Mouse (Mus musculus) megakaryocyte-erythroid progenitor cell, adult 5-6 weeks (primary cell): Measurements from ENCODE around the gene Avpi1. TPM values are rescaled to one million over a fixed set of nuclear protein-coding genes. Genes with fewer than 3 reads are reported as not detected.
A peak's percentile ranks its signal among the peaks of the same experiment; 100 is the strongest.
"Not testable (repeated sequence)": the region's sequence is repeated elsewhere in the genome, so short reads cannot be mapped to it uniquely, and the experiment has no call there.

Experiments
- ATAC-seq: replicated peaks from 2 replicates; pipeline ENCODE4 v1.8.0; 2016; ENCODE audit warnings: mild to moderate bottlenecking, inconsistent platforms; ENCODE audit not compliant: severe bottlenecking, poor library complexity, low FRiP score, low TSS enrichment
- total RNA-seq, 2 experiments: library from RNA; stranded (forward) in 1 of 2; stranded (reverse) in 1 of 2; fragments of 200-1000, 215-1000 nt in 1 of 2; fragments of >200 nt in 1 of 2; fragmentation: Nextera tagmentation in 1 of 2; gene quantifications; 2 replicates each; pipeline ENCODE4 v1.2.3; 2014 to 2017

Avpi1 gene
- total RNA-seq, 2 experiments from 2014 or later, result 6.1 TPM; not detected in 1

- no peak for ATAC-seq
Observed at GRCm38 (mm10) chr19:42124684-42125083, 4.2 kb downstream of the Avpi1 start.

GRCm38 (mm10) chr19:42120451-42120850, 8.4 kb downstream of the Avpi1 start:
- ATAC-seq, result no peak

- ATAC-seq, result no peak
Observed at GRCm38 (mm10) chr19:42118596-42118995, 10.3 kb downstream of the Avpi1 start.

- no peak for ATAC-seq
Observed at GRCm38 (mm10) chr19:42118142-42118541, 10.7 kb downstream of the Avpi1 start.

- no peak for ATAC-seq
Observed at GRCm38 (mm10) chr19:42115783-42116335, 13.0 kb downstream of the Avpi1 start.

GRCm38 (mm10) chr19:42104681-42105080, 24.2 kb downstream of the Avpi1 start:
- ATAC-seq, result no peak

- no peak for ATAC-seq
Observed at GRCm38 (mm10) chr19:42099406-42099805, 29.5 kb downstream of the Avpi1 start.

GRCm38 (mm10) chr19:42090637-42091141, 38.2 kb downstream of the Avpi1 start:
- no peak for ATAC-seq

- ATAC-seq, result peak; percentile 98
Observed at GRCm38 (mm10) chr19:42089748-42090595, 38.9 kb downstream of the Avpi1 start, which contains the start of gene Pi4k2a. Gene Pi4k2a, plus strand, starts transcription at chr19:42090470.

GRCm38 (mm10) chr19:42089103-42089747, 39.6 kb downstream of the Avpi1 start:
- ATAC-seq, result 0 out of 2 replicates have a peak, but pooled peaks have one; percentile 38

- peak; percentile 58 for ATAC-seq
Observed at GRCm38 (mm10) chr19:42086166-42086565, 42.7 kb downstream of the Avpi1 start, which contains the start of gene Morn4. Gene Morn4, minus strand, starts transcription at chr19:42086357.

- no peak for ATAC-seq
Observed at GRCm38 (mm10) chr19:42085690-42086089, 43.2 kb downstream of the Avpi1 start.

- ATAC-seq, result not testable (repeated sequence)
Observed at GRCm38 (mm10) chr19:42081613-42082012, 47.2 kb downstream of the Avpi1 start.

- no peak for ATAC-seq
Observed at GRCm38 (mm10) chr19:42080469-42080868, 48.4 kb downstream of the Avpi1 start.

GRCm38 (mm10) chr19:42079950-42080349, 48.9 kb downstream of the Avpi1 start:
- ATAC-seq, result no peak

- no peak for ATAC-seq
Observed at GRCm38 (mm10) chr19:42079006-42079405, 49.9 kb downstream of the Avpi1 start.

GRCm38 (mm10) chr19:42078566-42078965, 50.3 kb downstream of the Avpi1 start:
- no peak for ATAC-seq

GRCm38 (mm10) chr19:42075992-42076391, 52.9 kb downstream of the Avpi1 start:
- no peak for ATAC-seq

- ATAC-seq, result no peak
Observed at GRCm38 (mm10) chr19:42075051-42075450, 53.8 kb downstream of the Avpi1 start.
